Mouse (Mus musculus) stomach, postnatal 0 days (tissue): ENCODE results near the gene Pde4dip. TPM values are rescaled to one million over a fixed set of nuclear protein-coding genes. Genes with fewer than 3 reads are reported as not detected.

Experiments used
- ATAC-seq: fragments of 200-750 bp; cut with Nextera tagmentation; 2 replicates; pipeline ENCODE4 v1.8.0; 2017; ENCODE audit not compliant: low FRiP score, low TSS enrichment
- DNase-seq: peaks from one replicate; pipeline ENCODE4 v3.0.0-alpha.2; 2016; ENCODE audit warnings: low spot score
- H3K27ac ChIP-seq: fragments of 300-500 bp; sonication (generic); replicated peaks from 2 replicates; pipeline ENCODE4 v1.5.1; 2014; ENCODE audit warnings: mild to moderate bottlenecking, control low read depth
- H3K27me3 ChIP-seq: fragments of 300-500 bp; sonication (generic); 2 replicates; pipeline ENCODE4 v1.6.1; 2014; ENCODE audit warnings: low read length; ENCODE audit not compliant: control insufficient read depth, insufficient read depth
- H3K36me3 ChIP-seq: fragments of 300-500 bp; sonication (generic); 2 replicates; pipeline ENCODE4 v1.6.1; 2014; ENCODE audit warnings: low read length, mixed read lengths; ENCODE audit not compliant: control insufficient read depth, insufficient read depth
- H3K4me1 ChIP-seq: fragments of 300-500 bp; sonication (generic); replicated peaks from 2 replicates; pipeline ENCODE4 v1.6.1; 2014; ENCODE audit warnings: antibody characterized with exemption; ENCODE audit not compliant: control insufficient read depth, insufficient read depth
- H3K4me2 ChIP-seq: fragments of 300-500 bp; sonication (generic); replicated peaks from 2 replicates; pipeline ENCODE4 v1.6.1; 2014; ENCODE audit warnings: low read depth, mild to moderate bottlenecking, control low read depth, moderate library complexity
- H3K4me3 ChIP-seq: fragments of 300-500 bp; sonication (generic); 2 replicates; pipeline ENCODE4 v1.5.1; 2014; ENCODE audit warnings: low read depth, low read length, control low read depth
- H3K9ac ChIP-seq: fragments of 300-500 bp; sonication (generic); 2 replicates; pipeline ENCODE4 v1.6.1; 2014; ENCODE audit warnings: mild to moderate bottlenecking, low read length, control low read depth, mixed read lengths
- H3K9me3 ChIP-seq: fragments of 300-500 bp; sonication (generic); 2 replicates; pipeline ENCODE4 v1.6.1; 2016; ENCODE audit warnings: low read length; ENCODE audit not compliant: control insufficient read depth
- CTCF ChIP-seq: IDR thresholded peaks from 2 replicates; pipeline ENCODE4 v1.5.1; 2016; ENCODE audit warnings: antibody characterized with exemption, low read depth, mild to moderate bottlenecking, moderate library complexity
- EP300 ChIP-seq: optimal IDR thresholded peaks from 2 replicates; pipeline ENCODE3; 2016; ENCODE audit warnings: antibody characterized with exemption
- WGBS: fragments of 180-500 bp; shearing (Covaris S2); extraction: QIAGEN DNeasy Blood & Tissue Kit; methylation state at CpG from one replicate; pipeline ENCODE4 v1.1.7; 2014; 5-methylcytosine and 5-hydroxymethylcytosine counted together
- polyA plus RNA-seq: library from polyadenylated mRNA; unstranded; fragments of >200 nt; fragmentation: Nextera tagmentation; extraction: Ambion mirVana; gene quantifications from 2 replicates; pipeline ENCODE4 v1.2.1, GENCODE M21; 2015

Gene Pde4dip
- polyA plus RNA-seq, 1 experiment from 2014 or later: 9.9 TPM

DNA sequence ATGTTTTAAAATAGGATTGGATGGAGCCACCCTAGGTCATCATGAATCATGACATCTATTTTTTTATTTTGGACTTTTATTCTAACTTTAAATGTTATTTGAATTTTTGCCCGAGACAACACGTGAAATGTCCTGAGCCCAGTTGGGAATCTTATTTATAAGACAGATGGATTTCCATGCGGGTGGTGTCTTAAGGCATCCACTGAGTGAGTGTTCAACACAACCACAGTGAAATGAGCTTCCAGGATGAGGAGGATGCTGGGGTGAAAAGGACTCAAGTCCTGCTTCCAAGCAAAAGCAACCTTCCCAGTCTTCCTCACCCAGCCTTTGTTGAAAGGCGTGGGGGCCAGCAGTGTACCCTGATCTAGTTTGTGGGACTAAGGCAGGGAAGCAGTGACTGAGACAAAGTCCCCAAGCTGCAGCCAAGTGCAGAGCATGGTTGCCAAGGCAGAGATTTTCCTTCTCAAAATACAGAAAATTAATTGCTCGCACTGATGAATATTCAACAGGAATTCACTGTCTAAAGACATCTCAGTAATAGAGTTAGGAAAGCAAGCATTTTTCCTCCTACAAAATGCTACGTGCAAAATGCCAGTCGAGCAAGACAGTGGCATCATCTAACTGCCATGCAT is 27.6 kb downstream of the Pde4dip start:
- Histone ChIP-seq H3K9me3 (no peaks in the 10 kb centered on the region), H3K27ac (no peak overlapping the region), H3K27me3 (no peaks in the 10 kb centered on the region), H3K4me3 (no peak overlapping the region), H3K4me1 (no peaks in the 10 kb centered on the region), H3K36me3 (no peaks in the 10 kb centered on the region), H3K4me2 (no peak overlapping the region), H3K9ac (no peak overlapping the region)
- DNase-seq (no peak), ATAC-seq (no peak)
- TF ChIP-seq CTCF: no peak
- no peak for TF ChIP-seq EP300
- WGBS: 91% methylated on average over 7 of the region's 7 CpGs

GRCm38 (mm10) chr3:97859400-97859799 is 29.1 kb downstream of the Pde4dip start:
- DNase-seq: no peak
- H3K9me3 ChIP-seq: no peaks in the 10 kb centered on the region
- no peaks in the 10 kb centered on the region for H3K27me3 ChIP-seq
- no peak overlapping the region for H3K4me3 ChIP-seq
- H3K27ac ChIP-seq: no peak overlapping the region
- no peak overlapping the region for H3K4me2 ChIP-seq
- no peaks in the 10 kb centered on the region for H3K4me1 ChIP-seq
- ATAC-seq: no peak
- no peak for TF ChIP-seq CTCF
- no peak for TF ChIP-seq EP300
- H3K36me3 ChIP-seq: no peaks in the 10 kb centered on the region
- 39% methylated on average over 1 of the region's 1 CpGs for WGBS
- H3K9ac ChIP-seq: no peak overlapping the region

GRCm38 (mm10) chr3:97854575-97855384 is 33.7 kb downstream of the Pde4dip start:
- ATAC-seq (no peak), DNase-seq (no peak)
- Histone ChIP-seq H3K4me1 (no peaks in the 10 kb centered on the region), H3K4me3 (no peak overlapping the region), H3K27me3 (no peaks in the 10 kb centered on the region), H3K9me3 (no peaks in the 10 kb centered on the region), H3K9ac (no peak overlapping the region), H3K4me2 (no peak overlapping the region), H3K36me3 (no peaks in the 10 kb centered on the region), H3K27ac (no peak overlapping the region)
- WGBS: 73% methylated on average over 9 of the region's 9 CpGs
- TF ChIP-seq EP300 (no peak), CTCF (no peak)

GRCm38 (mm10) chr3:97851803-97852202 is 36.7 kb downstream of the Pde4dip start:
- TF ChIP-seq CTCF: no peak
- TF ChIP-seq EP300: no peak
- Histone ChIP-seq H3K27ac (no peak overlapping the region), H3K36me3 (no peaks in the 10 kb centered on the region), H3K9ac (no peak overlapping the region), H3K27me3 (no peaks in the 10 kb centered on the region), H3K4me1 (no peaks in the 10 kb centered on the region), H3K4me2 (no peak overlapping the region), H3K4me3 (no peak overlapping the region), H3K9me3 (no peaks in the 10 kb centered on the region)
- WGBS: 83% methylated on average over 2 of the region's 2 CpGs
- ATAC-seq (no peak), DNase-seq (no peak)

- H3K4me2 ChIP-seq: no peak overlapping the region
- H3K9me3 ChIP-seq: no peaks in the 10 kb centered on the region
- no peaks in the 10 kb centered on the region for H3K27me3 ChIP-seq
- H3K4me3 ChIP-seq: no peak overlapping the region
- no peaks in the 10 kb centered on the region for H3K4me1 ChIP-seq
- TF ChIP-seq CTCF (no peak), EP300 (no peak)
- no peak overlapping the region for H3K9ac ChIP-seq
- WGBS: 75% methylated on average over 3 of the region's 3 CpGs
- no peak overlapping the region for H3K27ac ChIP-seq
- H3K36me3 ChIP-seq: no peaks in the 10 kb centered on the region
- DNase-seq: no peak
- no peak for ATAC-seq
Observed at GRCm38 (mm10) chr3:97847626-97848025, 40.9 kb downstream of the Pde4dip start.

- TF ChIP-seq CTCF (no peak), EP300 (no peak)
- 53% methylated on average over 4 of the region's 4 CpGs for WGBS
Observed at GRCm38 (mm10) chr3:97846448-97846847, 42.1 kb downstream of the Pde4dip start.

More at GRCm38 (mm10) chr3:97846448-97846847, 42.1 kb downstream of the Pde4dip start:
- ATAC-seq (no peak), DNase-seq (no peak)
- no peaks in the 10 kb centered on the region for H3K27me3 ChIP-seq
- H3K4me3 ChIP-seq: no peak overlapping the region
- no peak overlapping the region for H3K9ac ChIP-seq
- H3K36me3 ChIP-seq: no peaks in the 10 kb centered on the region
- H3K27ac ChIP-seq: no peak overlapping the region
- H3K9me3 ChIP-seq: no peaks in the 10 kb centered on the region
- no peaks in the 10 kb centered on the region for H3K4me1 ChIP-seq
- no peak overlapping the region for H3K4me2 ChIP-seq
